Mouse (Mus musculus): ENCODE measurements around the gene Psmb6. TPM values are rescaled to one million over a fixed set of nuclear protein-coding genes. Genes with fewer than 3 reads are reported as not detected.
"Not testable (repeated sequence)": the region's sequence is repeated elsewhere in the genome, so short reads cannot be mapped to it uniquely, and the experiment has no call there.

Psmb6 gene
- polyA plus RNA-seq, 1 experiment = 264 TPM

DNA sequence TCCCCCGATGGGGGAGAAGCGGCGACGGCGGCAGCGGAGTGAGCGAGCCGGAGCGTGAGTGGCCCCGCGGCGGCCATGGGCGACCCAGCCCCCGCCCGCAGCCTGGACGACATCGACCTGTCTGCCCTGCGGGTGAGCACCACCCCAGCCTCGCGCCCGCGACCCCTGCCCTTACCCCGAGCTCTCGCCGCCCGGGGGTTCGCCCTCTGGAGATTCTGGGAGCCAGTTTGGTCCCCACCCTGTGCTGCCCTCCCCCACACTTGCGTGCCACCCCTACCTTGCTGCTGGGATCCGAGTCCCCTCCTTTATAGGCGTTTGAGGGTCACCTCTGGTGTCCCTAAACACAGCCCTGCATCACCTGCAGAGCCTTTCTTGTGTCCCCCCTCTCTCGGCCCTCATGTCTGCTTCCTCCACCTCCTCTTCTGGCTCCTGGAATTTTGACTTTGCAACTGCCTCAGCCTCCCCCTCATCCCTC is 37.9 kb downstream of the Psmb6 start:
- WGBS = 1% methylated on average over 25 of the region's 31 CpGs

DNA sequence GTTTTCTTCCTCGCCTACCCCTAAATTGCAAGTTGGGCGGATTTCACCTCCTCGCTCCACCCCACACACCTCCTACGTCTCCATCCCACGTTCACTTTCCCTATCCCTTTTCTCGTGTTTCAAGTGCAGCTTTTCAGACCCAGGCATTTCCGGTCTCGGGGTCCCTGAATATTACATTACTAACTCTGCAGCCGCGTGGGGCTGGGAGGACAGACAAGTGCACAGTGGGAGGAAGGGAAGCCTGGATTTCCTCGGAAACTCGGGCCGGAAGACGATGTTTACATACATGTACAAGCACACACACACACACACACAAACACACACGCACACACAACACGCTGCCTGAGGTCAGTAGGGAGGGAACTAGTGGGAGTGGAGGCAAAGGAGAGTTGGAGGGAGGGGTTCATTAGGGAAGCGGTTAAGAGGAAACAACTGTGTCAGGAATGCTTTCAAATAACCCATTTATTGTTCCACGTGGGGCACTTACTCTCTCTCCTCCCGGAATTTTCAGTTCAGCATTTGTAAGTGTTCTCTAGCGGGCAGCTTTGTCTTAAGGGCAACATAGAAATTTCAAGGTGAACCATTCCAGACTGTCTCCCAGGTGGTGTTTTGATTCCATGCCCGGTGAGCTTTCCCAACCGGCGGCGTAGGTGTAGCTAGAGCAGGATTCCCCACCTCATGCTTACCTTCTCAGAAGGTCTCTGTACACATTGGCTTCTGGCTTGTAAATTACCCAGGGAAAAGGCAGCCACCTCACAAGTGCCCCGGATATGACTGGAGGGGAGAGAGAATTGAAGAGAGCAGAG is 38.5 kb downstream of the Psmb6 start:
- Histone ChIP-seq H3K4me3 (replicated peaks; ENCODE audit: extremely low read depth, low read depth, low read length) (peak overlapping the region; percentile 75), H3K4me1 (ENCODE audit: control insufficient read depth, insufficient read depth, low read length) (peaks cover 3% of the 10 kb centered on the region)
- TF ChIP-seq POLR2A (IDR thresholded peaks at IDR 0.05; ENCODE audit: borderline replicate concordance, extremely low read depth, low read depth, low read length) = peak; percentile 12; the same call in 1 of the 2 replicates
- TF ChIP-seq CTCF (IDR thresholded peaks at IDR 0.05; ENCODE audit: insufficient read depth, low read length) = no peak
- WGBS = 2% methylated on average over 25 of the region's 25 CpGs
- DNase-seq = peak; percentile 54

More for the DNA sequence above, 37.9 kb downstream of the Psmb6 start:
- peak overlapping the region; percentile 75 for H3K4me3 ChIP-seq (replicated peaks; ENCODE audit: extremely low read depth, low read depth, low read length)
- DNase-seq = no peak
- H3K4me1 ChIP-seq (ENCODE audit: control insufficient read depth, insufficient read depth, low read length) = peaks cover 3% of the 10 kb centered on the region
- TF ChIP-seq CTCF (IDR thresholded peaks at IDR 0.05; ENCODE audit: insufficient read depth, low read length) = no peak
- no peak for TF ChIP-seq POLR2A (IDR thresholded peaks at IDR 0.05; ENCODE audit: borderline replicate concordance, extremely low read depth, low read depth, low read length)

DNA sequence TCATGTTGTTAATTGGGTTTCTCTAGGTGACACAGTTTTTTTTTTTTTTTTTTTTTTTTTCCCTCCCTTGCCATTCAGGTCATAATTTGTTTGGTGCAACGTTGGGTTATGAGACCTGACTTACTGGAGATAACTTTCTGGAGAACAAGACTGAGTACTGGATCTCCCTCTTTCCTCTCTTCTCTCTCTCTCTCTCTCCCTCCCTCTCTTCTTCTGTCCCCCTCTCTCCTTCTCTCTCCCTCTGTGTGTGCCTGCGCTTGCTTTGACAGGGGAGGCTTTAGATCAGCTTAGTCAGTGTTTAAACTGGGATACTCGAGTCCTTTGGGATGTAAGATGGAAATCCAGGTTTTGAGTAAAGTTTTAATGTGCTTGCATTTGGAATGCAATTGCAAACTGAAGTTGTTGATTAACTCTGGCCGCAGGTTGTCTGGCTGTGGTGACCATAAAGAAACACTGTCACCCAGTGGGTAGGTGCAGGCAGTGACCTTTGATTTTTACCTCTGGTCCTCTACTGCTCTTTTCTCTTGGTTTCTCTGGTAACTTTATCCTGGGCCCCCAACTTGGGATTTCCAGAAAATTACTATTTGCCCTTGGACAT is 39.2 kb downstream of the Psmb6 start:
- WGBS = 32% methylated on average over 4 of the region's 4 CpGs
- no peak for TF ChIP-seq POLR2A (IDR thresholded peaks at IDR 0.05; ENCODE audit: borderline replicate concordance, extremely low read depth, low read depth, low read length)
- H3K4me1 ChIP-seq (ENCODE audit: control insufficient read depth, insufficient read depth, low read length) = peaks cover 3% of the 10 kb centered on the region
- no peak for DNase-seq
- no peak overlapping the region for H3K4me3 ChIP-seq (replicated peaks; ENCODE audit: extremely low read depth, low read depth, low read length)

DNA sequence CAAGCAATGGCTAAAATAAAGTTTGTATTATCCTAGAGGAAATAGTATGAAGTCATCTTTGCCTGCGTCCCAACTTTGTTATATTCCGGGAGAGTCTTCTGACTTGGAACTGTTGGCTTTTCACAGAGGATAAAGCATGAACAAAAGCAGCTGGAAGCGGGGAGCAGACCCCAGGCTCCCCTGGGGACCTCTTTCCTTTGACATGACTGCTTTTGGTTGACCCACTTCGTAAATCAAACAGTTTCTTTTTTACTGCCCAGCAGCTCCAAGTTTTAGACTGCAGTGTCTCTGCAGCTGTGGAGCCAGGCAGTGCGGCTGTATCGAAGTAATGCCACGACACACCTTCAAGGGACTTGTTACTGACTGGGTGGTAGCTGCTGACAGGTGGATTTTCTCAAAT is 41.4 kb downstream of the Psmb6 start:
- no peak for DNase-seq
- TF ChIP-seq POLR2A (IDR thresholded peaks at IDR 0.05; ENCODE audit: borderline replicate concordance, extremely low read depth, low read depth, low read length) = no peak
- TF ChIP-seq CTCF (IDR thresholded peaks at IDR 0.05; ENCODE audit: insufficient read depth, low read length) = no peak
- Histone ChIP-seq H3K4me3 (replicated peaks; ENCODE audit: extremely low read depth, low read depth, low read length) (no peak overlapping the region), H3K4me1 (ENCODE audit: control insufficient read depth, insufficient read depth, low read length) (peaks cover 3% of the 10 kb centered on the region)
- 66% methylated on average over 7 of the region's 7 CpGs for WGBS

DNA sequence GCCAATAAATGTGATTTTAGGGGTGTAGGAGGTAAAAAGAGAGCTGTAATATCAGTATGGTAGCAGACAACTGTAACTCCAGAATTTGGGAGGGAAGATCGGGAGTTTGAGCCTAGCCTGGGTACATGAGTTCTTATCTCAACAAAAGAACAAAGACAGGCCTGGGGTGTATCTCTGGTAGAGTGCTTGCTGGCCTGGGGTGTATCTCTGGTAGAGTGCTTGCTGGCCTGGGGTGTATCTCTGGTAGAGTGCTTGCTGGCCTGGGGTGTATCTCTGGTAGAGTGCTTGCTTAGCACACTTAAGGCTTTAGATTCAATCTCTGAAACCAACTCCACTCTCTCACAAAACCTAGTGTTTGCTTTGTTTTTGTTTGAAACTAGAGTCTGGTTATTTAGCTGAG is 45.4 kb downstream of the Psmb6 start:
- not testable (repeated sequence) for H3K4me3 ChIP-seq (replicated peaks; ENCODE audit: extremely low read depth, low read depth, low read length); H3K4me1 ChIP-seq (ENCODE audit: control insufficient read depth, insufficient read depth, low read length); DNase-seq
- WGBS = 77% methylated on average over 1 of the region's 1 CpGs

DNA sequence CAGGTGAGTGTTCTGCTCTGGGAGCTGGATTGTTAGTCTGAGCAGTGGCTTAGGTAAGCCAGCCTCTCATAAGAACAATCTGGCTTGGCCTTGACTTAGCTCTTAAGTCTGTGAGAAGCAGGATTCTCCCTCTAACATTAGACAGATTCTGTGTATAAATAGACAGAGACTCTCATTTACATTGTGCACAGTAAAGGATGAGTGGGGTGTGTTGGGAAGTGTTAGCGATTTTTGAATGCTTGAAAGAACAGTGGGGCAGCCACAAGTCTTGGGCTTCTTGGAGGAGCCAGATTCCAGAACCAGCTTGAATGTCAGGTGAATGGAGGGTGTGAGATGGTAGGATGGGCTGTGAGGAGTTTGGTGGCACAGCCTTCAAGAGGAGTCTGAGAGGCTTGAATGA is 46.5 kb downstream of the Psmb6 start:
- Histone ChIP-seq H3K4me1 (ENCODE audit: control insufficient read depth, insufficient read depth, low read length) (peaks cover 7% of the 10 kb centered on the region), H3K4me3 (replicated peaks; ENCODE audit: extremely low read depth, low read depth, low read length) (no peak overlapping the region)
- no peak for DNase-seq
- WGBS = 68% methylated on average over 1 of the region's 1 CpGs
- TF ChIP-seq POLR2A (IDR thresholded peaks at IDR 0.05; ENCODE audit: borderline replicate concordance, extremely low read depth, low read depth, low read length) (no peak), CTCF (IDR thresholded peaks at IDR 0.05; ENCODE audit: insufficient read depth, low read length) (no peak)

DNA sequence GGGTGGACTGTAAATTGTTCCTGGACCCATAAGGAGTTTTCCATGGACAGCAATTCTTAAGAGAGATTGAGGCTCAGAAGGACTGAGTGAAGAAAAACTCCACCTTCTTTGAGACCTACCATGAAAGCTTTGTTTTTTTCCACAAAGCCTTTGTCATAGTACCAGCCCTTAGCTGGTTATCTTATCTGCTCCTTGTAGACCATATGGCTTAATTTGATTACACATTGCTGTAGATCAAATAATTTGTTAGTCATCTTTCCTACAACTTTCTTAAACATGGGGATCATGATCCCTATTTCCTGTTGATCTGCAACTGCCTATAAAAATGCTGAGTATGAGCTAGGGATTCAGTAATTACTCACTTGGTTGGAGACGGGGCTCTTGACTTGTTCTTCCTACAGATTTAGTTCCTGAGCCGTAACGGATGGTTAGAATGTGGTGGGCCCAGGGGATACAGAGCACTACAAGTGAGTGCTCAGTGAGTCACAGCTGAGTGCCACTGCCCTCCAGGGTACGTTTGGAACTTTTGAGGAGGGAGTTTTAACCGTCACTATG is 47.3 kb downstream of the Psmb6 start:
- DNase-seq = no peak
- TF ChIP-seq CTCF (IDR thresholded peaks at IDR 0.05; ENCODE audit: insufficient read depth, low read length) = no peak
- TF ChIP-seq POLR2A (IDR thresholded peaks at IDR 0.05; ENCODE audit: borderline replicate concordance, extremely low read depth, low read depth, low read length) = no peak
- peaks cover 9% of the 10 kb centered on the region for H3K4me1 ChIP-seq (ENCODE audit: control insufficient read depth, insufficient read depth, low read length)
- no peak overlapping the region for H3K4me3 ChIP-seq (replicated peaks; ENCODE audit: extremely low read depth, low read depth, low read length)
- 56% methylated on average over 5 of the region's 5 CpGs for WGBS

DNA sequence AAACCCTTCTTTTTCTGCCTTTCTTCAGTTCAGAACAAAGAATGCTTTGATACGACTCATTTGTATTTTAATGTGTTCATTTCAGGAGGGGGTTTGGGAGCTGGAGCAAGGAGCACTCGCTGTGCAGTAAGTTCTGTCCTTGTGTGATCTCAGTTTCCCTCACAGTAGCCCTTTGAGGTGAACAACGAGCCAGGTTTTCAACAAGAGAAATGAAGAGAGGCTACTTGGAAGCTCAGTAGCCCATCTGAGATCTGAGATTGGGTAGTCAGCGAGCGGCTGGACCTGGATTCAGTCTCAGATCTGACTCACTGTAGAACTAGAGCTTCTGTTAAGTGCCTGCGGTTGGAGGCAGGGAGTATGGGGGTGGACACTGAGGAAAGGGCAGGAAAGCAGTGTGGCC is 48.7 kb downstream of the Psmb6 start:
- no peak for TF ChIP-seq POLR2A (IDR thresholded peaks at IDR 0.05; ENCODE audit: borderline replicate concordance, extremely low read depth, low read depth, low read length)
- TF ChIP-seq CTCF (IDR thresholded peaks at IDR 0.05; ENCODE audit: insufficient read depth, low read length) = no peak
- DNase-seq = no peak
- 83% methylated on average over 6 of the region's 6 CpGs for WGBS
- H3K4me3 ChIP-seq (replicated peaks; ENCODE audit: extremely low read depth, low read depth, low read length) = no peak overlapping the region
- H3K4me1 ChIP-seq (ENCODE audit: control insufficient read depth, insufficient read depth, low read length) = peaks cover 12% of the 10 kb centered on the region

DNA sequence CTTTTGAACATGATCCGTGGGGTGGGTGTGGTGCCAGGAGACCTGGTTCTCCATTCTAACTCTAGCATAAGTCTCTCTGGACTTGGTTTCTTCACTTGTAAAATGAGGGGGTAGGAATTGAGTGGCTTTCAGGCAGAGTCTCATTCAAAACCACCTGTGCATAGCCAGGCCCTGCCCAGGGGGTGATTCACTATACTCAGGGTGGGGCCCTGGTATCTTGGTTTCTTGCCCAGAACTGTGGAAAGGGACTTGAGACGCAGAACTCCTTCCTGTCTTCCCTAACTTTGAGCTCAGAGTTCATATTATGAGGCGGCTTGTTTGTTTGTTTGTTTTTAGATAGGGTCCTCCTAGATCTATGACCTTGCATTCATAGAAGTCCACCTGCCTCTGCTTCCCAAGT is 52.0 kb downstream of the Psmb6 start:
- WGBS = 43% methylated on average over 3 of the region's 3 CpGs
- DNase-seq = no peak
- no peak for TF ChIP-seq POLR2A (IDR thresholded peaks at IDR 0.05; ENCODE audit: borderline replicate concordance, extremely low read depth, low read depth, low read length)
- no peak for TF ChIP-seq CTCF (IDR thresholded peaks at IDR 0.05; ENCODE audit: insufficient read depth, low read length)
- H3K4me1 ChIP-seq (ENCODE audit: control insufficient read depth, insufficient read depth, low read length) = peaks cover 25% of the 10 kb centered on the region
- no peak overlapping the region for H3K4me3 ChIP-seq (replicated peaks; ENCODE audit: extremely low read depth, low read depth, low read length)

Other genes starting within 250 kb of the Psmb6 start
- 0.31 and 0.40 TPM in 2 replicates for gene Alox12e, start 202.7 kb upstream of the Psmb6 start, polyA plus RNA-seq (2012; rRNA removed)
- gene Alox15, start 173.3 kb upstream of the Psmb6 start, polyA plus RNA-seq (2012; rRNA removed) = 4.2 and 14.2 TPM in 2 replicates
- gene Pelp1, start 115.3 kb upstream of the Psmb6 start, polyA plus RNA-seq (2012; rRNA removed) = 15.9 and 17.4 TPM in 2 replicates
- gene Arrb2, start 92.7 kb upstream of the Psmb6 start, polyA plus RNA-seq (2012; rRNA removed) = 48.2 and 80.2 TPM in 2 replicates
- gene Med11, start 73.4 kb upstream of the Psmb6 start, polyA plus RNA-seq (2012; rRNA removed) = 21.6 and 26.9 TPM in 2 replicates
- 8.7 and 12.3 TPM in 2 replicates for gene Zmynd15, start 65.9 kb upstream of the Psmb6 start, polyA plus RNA-seq (2012; rRNA removed)
- gene Cxcl16, start 65.4 kb upstream of the Psmb6 start, polyA plus RNA-seq (2012; rRNA removed) = 67.2 and 74.6 TPM in 2 replicates
- 0.50 and 1.00 TPM in 2 replicates for gene Tm4sf5, start 20.1 kb upstream of the Psmb6 start, polyA plus RNA-seq (2012; rRNA removed)
- gene Vmo1, start 10.8 kb upstream of the Psmb6 start, polyA plus RNA-seq (2012; rRNA removed) = 0.20 and 0.26 TPM in 2 replicates
- 0.12 and 0.34 TPM in 2 replicates for gene Gltpd2, start 6.2 kb upstream of the Psmb6 start, polyA plus RNA-seq (2012; rRNA removed)
- not detected in 2 replicates for gene Gm40193, start 7.6 kb downstream of the Psmb6 start, polyA plus RNA-seq (2012; rRNA removed)
- gene Pld2, start 14.7 kb downstream of the Psmb6 start, polyA plus RNA-seq (2012; rRNA removed) = 32.4 and 47.2 TPM in 2 replicates
- 119 and 120 TPM in 2 replicates for gene Mink1, start 37.5 kb downstream of the Psmb6 start, polyA plus RNA-seq (2012; rRNA removed)
- gene 4930544D05Rik, start 90.5 kb downstream of the Psmb6 start, polyA plus RNA-seq (2012; rRNA removed) = 0.16 TPM in 1 of 2 replicates, not detected in the other
- gene Chrne, start 93.8 kb downstream of the Psmb6 start, polyA plus RNA-seq (2012; rRNA removed) = 0.41 and 0.91 TPM in 2 replicates
- 0.70 and 1.7 TPM in 2 replicates for gene Gp1ba, start 113.8 kb downstream of the Psmb6 start, polyA plus RNA-seq (2012; rRNA removed)
- gene Rnf167, start 121.9 kb downstream of the Psmb6 start, polyA plus RNA-seq (2012; rRNA removed) = 116 and 146 TPM in 2 replicates
- gene Slc25a11, start 122.1 kb downstream of the Psmb6 start, polyA plus RNA-seq (2012; rRNA removed) = 83.6 and 113 TPM in 2 replicates
- gene Pfn1, start 129.3 kb downstream of the Psmb6 start, polyA plus RNA-seq (2012; rRNA removed) = 933 and 1,129 TPM in 2 replicates
- gene Eno3, start 131.8 kb downstream of the Psmb6 start, polyA plus RNA-seq (2012; rRNA removed) = 19.6 and 97.3 TPM in 2 replicates
- gene Spag7, start 144.0 kb downstream of the Psmb6 start, polyA plus RNA-seq (2012; rRNA removed) = 24.7 and 39.0 TPM in 2 replicates
- gene Camta2, start 162.7 kb downstream of the Psmb6 start, polyA plus RNA-seq (2012; rRNA removed) = 33.1 and 35.7 TPM in 2 replicates
- gene Inca1, start 174.8 kb downstream of the Psmb6 start, polyA plus RNA-seq (2012; rRNA removed) = 1.6 and 2.0 TPM in 2 replicates
- 78.2 and 103 TPM in 2 replicates for gene Kif1c, start 175.2 kb downstream of the Psmb6 start, polyA plus RNA-seq (2012; rRNA removed)
- gene Zfp3, start 238.8 kb downstream of the Psmb6 start, polyA plus RNA-seq (2012; rRNA removed) = 1.4 and 2.3 TPM in 2 replicates